Mouse (Mus musculus) layer of hippocampus, adult 11-12 months (tissue): ENCODE data around the gene Synm.
A peak's percentile ranks its signal among the peaks of the same experiment; 100 is the strongest.

ENCODE experiments used
- DNase-seq: peaks from one replicate; pipeline ENCODE4 v3.0.0; 2022; ENCODE audit warnings: low spot score

The Synm gene

DNA sequence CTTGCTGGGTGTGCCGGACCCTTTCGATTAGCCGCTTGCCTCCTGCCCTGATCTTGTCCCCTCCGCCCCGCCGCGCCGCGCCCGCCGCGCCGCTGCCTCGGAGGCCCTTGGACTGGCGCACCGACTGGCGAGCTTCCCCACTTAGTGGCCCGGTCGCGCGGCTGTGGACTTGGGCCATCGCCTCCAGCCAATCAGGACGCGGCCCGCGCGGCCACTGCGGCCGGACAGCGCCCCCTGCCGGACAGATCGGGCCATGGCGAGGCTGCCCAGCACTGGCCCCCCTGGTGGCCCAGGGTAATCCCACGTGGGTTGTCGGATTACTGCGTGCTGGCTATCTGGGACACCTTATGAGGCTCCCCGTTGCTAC is at the start of gene Synm:
Gene Synm (minus strand): TSS at position 114 of the 367 bp plus-strand sequence.
- DNase-seq, result peak; percentile 92

DNA sequence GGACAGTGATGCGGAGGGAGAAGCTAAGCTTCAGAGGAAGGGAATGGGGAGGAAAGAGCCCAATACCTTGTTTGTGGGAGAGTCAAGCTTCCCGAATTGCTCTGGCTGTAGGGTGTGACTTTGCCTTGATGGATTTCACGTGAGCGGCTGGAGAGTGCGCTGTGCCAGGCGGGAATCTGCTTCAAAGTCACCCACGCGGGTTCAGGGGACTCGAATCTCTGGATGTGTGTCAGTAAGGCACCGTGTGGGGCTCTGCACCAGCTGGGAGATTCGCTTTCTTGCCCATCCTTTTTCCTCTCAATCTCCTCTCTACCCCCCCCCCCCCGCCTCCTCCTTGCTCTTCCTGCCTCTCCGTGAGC is 44.3 kb upstream of the Synm start:
- DNase-seq, result no peak

DNA sequence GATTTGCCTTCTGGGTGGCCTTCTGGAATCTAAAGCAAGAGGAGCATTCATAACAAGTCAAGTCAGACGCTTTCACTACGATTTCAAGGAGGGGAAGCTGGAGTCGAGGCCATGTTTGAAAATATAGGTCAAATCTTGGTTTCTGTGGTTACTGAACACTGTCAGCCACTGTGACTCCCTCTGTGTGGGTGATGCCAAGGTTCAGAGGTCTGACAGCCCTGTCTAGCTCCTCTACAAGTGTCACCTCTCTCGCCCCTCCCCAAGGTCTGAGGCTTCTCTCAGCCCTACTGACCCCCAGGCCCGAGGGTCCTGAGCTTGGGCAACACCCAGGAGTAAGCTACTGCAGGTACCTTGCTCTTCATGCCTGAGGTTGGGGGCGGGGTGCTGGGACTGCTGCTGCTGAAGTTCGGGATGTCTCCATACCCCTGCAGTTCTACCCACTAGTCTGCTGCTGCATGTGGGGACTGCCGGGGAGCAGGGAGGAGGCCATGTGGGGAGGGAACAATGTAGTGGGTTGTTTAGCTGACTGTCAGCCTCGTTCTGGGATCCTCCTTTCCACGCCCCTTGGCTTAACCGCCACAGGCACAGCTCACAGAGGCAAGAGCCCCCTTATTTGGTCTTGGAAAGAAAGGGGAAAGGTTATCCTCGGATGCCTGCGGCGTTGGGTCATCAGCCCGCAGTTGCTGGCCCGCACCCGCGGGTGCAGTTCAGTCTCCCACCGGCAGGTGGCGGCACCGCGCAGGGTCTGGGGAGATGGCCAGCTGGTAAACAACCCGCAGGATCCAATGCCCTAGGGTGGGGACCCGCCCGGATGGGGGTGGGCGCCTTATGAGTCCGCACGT is 43.7 kb upstream of the Synm start:
- peak; percentile 78 for DNase-seq

DNA sequence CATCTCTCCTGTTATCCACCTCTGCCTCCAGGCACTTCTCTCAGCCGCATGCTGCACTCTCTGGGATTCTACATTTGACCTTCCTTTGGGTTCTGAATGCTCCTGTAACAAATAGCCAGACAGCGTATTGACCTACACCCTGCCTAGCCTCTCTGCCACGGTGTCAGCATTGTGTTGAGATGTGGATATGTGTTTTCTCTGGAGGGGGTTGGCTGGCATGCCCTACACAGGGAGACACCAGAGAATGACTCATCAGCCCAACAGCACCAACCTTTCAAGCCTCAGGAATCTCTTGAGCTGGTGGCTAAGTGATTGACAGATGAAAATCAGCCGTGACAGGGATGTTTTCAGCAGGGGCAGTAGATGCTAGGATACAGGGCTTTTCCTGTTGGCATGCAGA is 41.5 kb upstream of the Synm start:
- DNase-seq, result no peak

DNA sequence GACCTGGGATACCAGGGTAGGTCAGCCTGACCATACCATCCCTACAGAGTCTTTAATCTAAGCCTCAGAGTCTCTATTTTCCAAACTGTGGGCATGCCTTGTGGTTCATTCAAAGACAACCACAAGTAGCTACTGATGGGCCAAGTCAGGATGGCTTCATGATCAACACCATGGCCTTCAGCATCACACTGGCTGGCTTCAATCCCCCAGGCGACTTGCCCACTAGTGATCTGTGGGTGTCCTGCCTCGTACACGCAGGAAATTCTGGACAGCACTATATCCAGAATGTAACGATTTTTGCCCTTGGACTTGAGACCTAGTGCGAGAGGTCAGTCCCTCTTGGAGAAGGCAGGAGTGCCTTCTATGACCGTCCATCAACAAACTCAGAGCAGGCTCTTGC is 41.0 kb upstream of the Synm start:
- no peak for DNase-seq

DNA sequence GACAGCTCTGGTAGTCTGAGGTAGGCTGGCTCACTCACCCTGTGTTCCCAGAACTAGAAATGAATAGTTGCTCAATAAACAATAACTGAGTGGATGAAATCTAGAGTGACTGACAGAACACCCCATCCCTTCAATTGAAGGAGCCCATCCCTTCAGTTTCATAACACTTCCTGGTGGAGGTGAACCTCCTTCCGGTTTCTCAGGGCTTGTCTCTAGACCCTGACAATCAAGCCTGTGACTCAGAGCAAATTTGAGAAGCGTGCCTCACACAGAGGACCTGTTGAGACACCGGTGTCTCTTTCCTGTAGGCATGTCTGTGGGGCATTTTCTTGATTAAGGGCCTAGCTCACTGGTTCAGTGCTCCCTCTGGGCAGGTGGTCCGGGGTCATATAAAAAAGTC is 38.9 kb upstream of the Synm start:
- DNase-seq, result no peak

DNA sequence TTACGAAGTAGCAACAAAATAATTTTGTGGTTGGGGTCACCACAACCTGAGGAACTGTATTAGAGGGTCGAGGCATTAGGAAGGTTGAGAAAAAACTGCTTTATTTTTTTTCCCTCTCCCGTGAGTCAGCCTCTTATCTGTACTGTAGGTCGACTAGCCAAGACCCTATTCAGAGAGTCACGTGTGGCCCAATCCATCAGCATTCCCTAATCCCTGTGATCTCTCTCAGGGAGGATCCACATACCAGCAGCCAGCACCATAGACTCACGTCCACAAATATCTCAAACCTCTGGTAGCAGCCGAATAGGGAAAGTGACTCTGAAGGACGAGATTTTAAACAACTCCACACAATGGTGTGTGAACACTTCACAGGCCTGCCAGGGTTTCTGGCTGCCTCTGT is 37.5 kb upstream of the Synm start:
- no peak for DNase-seq

DNA sequence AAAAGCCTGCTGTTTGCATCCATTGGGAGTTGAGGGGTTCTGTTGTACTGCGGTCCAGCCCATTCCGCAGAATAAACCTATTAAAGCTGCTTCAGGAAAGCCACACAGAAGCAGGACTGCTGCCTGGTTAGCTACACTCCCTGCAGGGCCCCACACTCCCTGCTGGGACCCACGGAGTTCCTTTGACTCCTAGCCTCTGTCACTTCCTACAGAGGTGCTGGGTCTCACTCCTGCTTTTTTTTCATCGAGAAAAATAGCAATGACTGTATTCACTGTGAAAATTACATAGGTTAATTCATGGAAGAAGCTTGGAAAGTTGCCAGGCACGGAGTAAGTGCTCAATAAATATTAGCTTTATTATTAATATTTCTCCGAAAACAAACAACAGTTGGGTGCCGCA is 33.9 kb upstream of the Synm start:
- no peak for DNase-seq

DNA sequence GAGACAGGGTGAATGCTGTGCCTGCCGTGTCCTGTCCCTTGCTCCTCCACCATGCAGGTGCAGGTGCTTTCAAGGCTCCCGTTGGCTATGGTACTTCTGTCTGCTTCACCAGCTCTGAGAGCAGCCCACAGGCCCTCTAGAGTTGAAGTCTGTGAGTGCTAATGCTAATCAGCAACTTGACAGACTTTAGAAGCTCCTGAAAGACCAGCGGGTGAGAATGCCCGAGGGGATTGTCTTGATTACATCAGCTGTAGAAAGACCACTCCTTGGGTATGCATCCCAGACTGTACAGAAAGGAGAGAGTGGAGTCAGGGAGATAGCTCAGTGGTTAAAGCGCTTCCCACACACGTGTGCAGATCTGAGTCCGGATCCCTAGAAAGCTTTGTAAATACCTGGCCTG is 31.7 kb upstream of the Synm start:
- no peak for DNase-seq

DNA sequence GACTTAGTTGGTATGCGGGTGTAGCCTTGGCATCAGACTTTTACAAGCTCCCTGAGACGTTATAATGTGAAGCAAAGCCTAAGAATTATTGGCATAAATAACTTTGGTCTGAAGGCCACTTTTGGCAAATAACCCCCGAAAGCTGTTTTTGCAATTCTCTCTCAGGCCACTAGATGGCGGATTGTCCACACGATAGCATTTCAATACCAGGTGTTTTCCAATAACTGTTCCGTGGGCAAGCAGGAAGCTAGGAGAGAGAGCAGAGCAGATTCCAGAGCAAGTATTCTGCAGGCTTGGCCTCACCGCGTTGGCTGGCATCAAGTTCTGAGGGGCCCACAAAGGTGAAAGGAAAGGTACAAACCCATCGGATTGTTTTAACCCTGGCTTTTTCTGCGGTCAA is 29.2 kb upstream of the Synm start:
- DNase-seq, result peak; percentile 75

DNA sequence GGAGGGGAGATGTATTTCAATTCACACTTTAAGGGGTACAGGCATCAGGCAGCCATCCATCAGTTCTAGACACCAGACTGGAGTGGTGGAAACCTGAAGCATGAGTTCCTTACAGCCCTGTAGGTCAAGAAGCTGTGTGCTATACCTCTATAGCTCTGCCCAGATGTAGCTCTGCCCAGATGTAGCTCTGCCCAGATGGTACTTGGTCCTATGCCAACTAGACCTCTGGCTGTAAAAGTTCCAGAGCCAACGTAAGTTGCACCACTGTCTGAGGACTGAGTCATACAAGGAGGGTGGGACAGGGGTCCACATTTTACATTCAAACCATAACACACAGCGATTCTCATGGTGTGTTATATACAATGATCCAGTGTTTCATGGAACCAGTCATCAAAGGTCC is 28.3 kb upstream of the Synm start:
- no peak for DNase-seq

DNA sequence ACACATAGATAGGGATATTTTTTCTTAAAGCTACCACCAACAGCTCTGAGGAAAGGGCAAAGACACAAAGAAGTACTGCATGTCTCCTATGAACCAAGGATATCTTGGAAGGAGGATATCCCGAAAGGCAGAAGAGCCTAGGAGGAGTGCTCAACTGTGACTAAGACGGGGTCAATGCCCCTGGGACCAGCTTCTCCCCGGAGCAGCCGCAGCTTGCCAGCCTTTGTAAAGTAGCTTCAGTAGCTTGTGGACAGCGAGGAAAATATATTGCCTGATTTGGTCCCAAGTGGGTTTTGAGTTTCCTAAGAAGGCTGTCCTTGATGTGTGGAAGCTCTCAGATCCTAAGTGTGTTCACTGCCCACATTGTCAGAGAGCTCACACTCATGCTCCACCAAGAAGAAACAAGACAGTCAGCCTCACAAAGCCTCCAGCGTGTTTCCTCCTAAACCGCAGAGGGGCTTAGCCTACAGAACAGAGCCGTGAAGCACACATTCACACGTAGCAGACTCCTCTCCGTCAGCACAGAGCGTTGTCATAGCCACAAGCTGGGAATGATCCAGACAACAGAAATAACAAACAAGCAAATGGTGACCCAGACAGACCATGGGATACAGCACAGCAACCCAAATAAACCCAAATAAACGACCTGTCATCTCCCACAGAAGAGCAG is 17.2 kb upstream of the Synm start:
- no peak for DNase-seq

DNA sequence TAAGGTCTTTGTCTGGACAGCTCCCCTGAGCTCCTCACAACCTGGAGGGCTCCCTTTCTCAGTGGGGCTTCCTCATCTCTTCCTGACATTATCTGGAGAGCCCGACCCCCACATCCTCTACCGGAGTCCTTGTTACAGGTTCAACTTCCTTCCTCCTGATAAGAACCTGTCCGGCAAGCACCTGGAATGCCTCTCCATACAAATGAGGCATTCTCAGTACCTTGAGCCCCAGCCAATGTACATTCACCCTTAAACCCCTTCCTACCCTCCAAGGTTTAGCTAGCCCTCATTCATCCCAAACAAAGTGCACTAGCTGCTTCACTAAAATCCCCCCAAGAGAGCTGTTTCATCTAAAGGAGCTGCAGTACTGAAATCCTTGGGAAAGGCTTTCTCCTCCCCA is 16.1 kb upstream of the Synm start:
- DNase-seq, result no peak

DNA sequence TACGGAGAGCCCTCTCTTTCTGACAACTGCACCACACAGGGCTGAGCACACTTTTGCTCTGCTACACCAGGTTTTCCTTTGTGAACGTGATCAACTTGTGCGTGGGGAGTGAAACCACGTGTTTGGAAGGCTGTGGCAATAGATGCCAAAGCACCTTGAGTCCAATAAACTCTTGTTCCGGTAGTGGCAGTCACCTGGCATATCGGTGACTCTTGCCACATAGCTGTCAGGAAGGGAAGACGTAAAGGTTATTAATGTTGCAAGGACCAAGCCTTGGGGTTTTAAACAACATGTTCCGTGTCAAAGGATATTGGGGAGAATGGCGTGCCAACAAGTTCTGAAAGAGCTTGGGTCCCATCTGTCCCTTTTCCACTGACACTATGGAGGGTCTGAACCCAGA is 12.7 kb upstream of the Synm start:
- DNase-seq, result no peak

DNA sequence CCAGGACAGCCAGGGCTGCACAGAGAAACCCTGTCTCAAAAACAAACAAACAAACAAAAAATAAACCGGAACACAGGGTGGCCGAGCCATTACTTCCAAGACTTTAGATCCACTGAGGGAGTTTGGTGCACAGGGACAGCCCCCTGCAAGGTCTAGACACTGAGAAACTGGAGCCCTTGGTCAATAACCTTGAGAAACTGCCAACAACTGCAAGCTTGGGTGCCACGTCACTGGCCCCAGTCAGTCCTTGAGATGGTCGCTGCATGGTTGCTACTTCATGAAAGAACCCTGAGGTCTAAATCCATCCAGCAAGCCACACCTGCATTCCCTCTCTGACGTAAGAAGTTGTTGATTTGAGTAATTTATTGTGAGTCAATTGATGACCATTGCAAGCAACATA is 9.9 kb upstream of the Synm start:
- DNase-seq, result no peak

DNA sequence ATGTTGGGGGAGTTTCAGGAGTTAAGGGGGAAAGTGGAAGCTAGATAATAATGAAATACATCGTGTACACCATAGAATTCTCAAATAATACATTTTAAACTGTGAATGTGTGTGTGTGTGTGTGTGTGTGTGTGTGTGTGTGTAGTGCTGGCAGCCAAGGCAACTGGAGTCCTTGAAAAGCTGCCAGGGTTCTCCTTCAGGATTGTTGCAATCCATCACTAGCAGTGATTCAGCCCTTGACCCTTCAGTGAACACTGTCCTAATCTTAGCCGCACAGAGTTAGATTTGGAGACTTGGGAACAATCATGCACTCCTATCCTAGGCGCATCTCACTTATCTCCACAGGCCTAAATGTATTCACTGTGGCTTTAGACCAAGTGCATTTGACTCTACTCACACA is 8.6 kb upstream of the Synm start:
- no peak for DNase-seq

DNA sequence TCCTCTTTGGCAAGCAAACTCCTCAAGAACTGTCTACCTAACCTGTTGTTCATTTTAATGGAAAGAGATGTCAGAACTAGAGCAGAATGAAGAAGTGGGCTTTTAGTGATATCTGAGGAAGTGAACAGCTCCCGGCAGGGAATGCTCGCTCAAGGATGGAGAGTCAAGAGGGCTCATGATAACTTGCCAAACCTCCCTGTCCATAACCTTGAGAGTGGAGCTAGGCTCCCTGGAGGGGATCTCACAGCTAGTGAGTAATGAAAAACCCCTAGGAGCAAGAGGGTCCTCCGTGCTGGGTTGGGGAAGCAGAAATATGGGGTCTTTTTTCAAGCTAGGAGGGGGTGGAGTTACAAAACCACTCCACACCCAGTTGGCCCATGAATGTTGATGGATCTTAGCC is 4.1 kb upstream of the Synm start:
- DNase-seq, result no peak

DNA sequence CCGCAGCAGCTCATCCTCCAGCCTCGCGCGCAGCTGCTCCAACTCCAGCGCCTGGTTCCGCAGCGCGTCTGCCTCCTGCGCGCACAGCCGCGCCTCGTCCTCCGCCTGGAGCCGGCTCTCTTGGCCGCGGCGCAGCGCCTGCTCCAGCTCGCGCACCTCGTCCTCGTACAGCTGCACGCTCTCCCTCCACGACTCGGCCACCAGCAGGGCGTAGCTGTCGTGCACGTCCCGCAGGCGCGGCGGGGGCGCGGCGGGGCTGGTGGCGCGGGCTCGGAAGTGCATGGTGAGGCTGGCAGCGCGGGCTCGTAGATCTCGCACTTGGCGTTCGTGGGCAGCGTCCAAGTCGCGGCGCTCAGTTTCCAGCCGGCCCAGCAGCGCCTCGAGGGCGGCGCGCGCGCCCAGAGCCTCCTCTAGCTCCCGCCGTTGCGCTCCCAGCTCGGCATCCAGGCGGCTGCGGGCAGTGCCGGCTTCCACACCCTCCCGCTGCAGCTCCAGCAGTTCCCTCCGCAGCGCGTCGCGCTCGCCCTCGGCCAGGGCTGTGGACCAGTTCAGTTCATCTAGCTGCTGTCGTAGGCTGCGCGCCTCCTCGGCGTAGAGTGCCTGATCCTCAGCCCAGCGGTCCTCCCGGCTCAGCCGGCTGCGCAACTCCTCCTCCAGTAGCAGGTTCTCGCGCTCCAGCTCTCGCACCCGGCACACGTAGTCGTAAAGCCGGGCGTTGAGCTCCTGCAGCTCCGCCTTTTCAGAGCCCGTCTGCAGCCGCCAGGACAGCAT is 499 bp downstream of the Synm start:
- peak; percentile 64 for DNase-seq

DNA sequence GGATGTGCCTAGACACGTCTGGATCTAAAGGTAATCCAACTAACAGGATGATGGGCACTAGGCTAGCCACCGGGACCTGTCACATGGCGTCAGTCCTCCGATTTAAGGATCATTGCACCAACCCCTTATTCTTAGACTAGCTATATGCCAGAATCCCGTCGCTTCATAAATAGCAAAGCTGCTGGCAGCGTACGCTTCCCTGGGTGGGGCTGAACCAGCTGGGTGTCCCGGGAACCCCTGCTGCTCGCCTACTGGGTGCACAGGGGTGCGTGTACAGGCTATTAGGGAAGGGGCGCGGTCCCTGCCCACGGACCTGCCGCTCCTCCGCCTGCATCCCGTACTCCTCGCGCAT is 1.1 kb downstream of the Synm start:
- DNase-seq, result peak; percentile 36

DNA sequence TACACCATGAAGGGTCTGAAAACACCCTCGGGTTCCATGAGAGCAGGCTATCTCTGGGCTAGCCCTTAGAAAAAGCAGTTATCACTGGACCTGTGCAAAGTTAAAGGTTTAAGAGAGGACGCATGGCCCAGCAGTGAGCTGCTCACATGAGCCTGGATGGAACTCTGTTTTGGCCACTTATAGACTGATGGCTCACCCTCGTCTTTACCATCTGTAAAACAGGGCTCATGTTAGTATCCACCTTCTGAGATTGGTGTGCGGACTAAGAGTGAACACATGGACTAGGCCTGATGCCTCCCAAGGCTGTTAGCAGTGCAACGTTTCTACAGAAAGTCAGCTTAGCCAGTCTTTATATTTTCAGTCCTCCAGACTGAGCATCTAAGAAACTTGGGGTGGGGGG is 2.9 kb downstream of the Synm start:
- DNase-seq, result no peak

DNA sequence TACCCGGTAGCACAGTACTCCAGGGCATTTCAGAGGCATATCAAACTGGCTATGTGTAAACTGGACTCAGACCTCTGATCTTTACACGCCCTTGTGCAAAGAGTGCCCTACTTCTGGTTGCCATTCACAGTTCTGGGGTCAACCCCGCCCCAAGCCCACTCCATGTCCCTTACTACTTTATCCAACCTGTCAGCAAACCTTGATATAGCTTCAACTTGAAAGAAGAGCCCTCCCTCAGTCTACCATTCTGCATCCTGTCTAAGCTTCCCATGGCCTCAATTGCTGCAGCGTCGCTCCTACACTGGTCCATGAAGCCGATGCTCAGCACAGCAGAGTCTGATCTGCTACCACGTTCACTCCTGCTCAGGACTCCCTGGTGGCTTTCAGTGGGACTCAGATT is 4.2 kb downstream of the Synm start:
- DNase-seq, result no peak

DNA sequence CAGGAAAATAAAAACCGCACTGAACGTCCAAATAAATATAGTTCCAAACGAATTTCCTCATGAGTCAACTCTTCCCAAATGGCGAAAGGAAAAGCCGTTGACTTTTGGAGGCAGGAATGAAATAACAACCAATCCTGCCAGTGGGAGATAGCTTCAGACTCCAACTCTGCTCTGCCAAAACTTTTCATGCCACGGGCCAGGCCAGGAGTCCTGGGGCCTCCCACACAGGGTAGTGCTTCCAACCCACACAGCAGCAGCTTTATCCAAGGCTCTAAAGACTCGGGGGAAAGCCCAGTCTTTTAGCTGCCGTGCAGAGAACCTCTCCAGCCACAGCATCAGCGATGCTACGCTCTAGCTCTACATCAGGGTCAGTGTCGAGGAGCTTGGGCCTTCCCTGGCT is 4.9 kb downstream of the Synm start:
- no peak for DNase-seq
